Mouse (Mus musculus): ENCODE results near the gene Defb23. TPM values are rescaled to one million over a fixed set of nuclear protein-coding genes. Genes with fewer than 3 reads are reported as not detected.
"Not testable (repeated sequence)": the region's sequence is repeated elsewhere in the genome, so short reads cannot be mapped to it uniquely, and the experiment has no call there.

The Defb23 gene
- polyA plus RNA-seq, 1 experiment from 2014 or later, result not detected

DNA sequence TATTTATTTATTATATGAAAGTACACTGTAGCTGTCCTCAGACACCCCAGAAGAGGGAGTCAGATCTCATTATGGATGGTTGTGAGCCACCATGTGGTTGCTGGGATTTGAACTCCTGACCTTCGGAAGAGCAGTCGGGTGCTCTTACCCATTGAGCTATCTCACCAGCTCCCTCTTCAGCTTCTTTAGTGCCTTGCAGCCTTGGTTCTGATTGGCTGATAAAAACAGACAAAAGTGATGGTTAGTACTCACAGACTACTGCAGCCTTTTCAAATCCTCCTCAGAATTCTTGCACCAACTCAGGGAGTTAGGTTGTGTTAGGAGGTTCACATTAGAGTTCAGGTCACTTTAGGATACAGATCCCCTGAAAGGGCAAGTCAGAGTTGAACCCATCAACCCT lies 35.9 kb downstream of the Defb23 start:
- H3K9ac ChIP-seq; H3K36me3 ChIP-seq (replicated peaks); ATAC-seq (replicated peaks); H3K4me2 ChIP-seq; H3K27ac ChIP-seq; H3K27me3 ChIP-seq (replicated peaks); H3K9me3 ChIP-seq; H3K4me1 ChIP-seq; H3K4me3 ChIP-seq: not testable (repeated sequence)
- 98% methylated on average over 2 of the region's 2 CpGs for WGBS

DNA sequence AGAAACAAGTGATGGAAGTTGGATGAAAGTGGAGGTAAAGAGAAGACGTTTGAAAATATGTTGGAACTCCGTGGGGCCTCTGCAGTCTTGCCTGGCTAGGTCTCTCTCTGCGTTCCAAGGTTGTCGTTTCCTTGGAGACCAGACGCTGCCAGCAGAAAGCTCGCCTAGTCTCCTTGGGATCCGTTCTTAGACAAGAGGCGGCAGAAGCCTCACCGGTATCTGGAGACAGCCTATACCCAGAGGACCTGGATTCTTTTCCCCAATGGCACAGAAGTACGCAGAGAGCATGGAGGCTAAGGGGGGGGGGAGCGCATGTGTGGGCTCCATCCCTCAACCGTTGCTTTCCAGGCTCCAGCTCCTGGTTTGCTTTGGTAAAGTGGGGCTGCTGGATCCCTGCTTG lies 36.9 kb downstream of the Defb23 start:
- Histone ChIP-seq H3K4me1 (peaks cover 9% of the 10 kb centered on the region), H3K27me3 (replicated peaks) (no peaks in the 10 kb centered on the region), H3K9ac (no peak overlapping the region), H3K4me3 (peak overlapping the region; percentile 11; the same call in 1 of the 2 replicates), H3K9me3 (no peaks in the 10 kb centered on the region), H3K27ac (0 out of 2 replicates have a peak overlapping the region, but pooled peaks have one; percentile 35), H3K4me2 (peak overlapping the region; percentile 41), H3K36me3 (replicated peaks) (no peaks in the 10 kb centered on the region)
- 0 out of 2 replicates have a peak, but pooled peaks have one; percentile 52 for ATAC-seq (replicated peaks)
- 5% methylated on average over 12 of the region's 12 CpGs for WGBS

DNA sequence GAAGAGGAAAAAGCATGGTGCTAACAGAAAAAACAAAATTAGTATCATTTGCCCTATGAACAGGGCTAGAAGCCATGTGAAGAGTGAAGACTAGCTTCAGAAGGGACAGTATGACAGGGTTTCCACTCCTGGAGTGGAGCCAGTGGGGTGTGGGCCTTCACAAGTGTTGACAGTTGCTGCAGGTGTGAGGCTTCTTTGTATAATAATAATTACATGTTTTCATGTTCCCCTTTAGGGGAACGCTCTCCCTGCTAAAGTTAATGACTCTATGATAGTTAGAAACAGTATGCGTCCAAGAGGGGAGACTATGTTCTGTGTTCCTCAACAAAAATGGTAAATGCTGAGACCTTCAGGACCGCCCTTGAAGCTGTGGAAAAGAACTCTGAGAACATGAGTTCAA lies 48.6 kb downstream of the Defb23 start:
- Histone ChIP-seq H3K4me2 (peak overlapping the region; percentile 87), H3K9ac (no peak overlapping the region), H3K36me3 (replicated peaks) (no peaks in the 10 kb centered on the region), H3K9me3 (no peaks in the 10 kb centered on the region), H3K4me1 (peaks cover 40% of the 10 kb centered on the region), H3K27ac (peak overlapping the region; percentile 97), H3K4me3 (peak overlapping the region; percentile 72), H3K27me3 (replicated peaks) (no peaks in the 10 kb centered on the region)
- no peak for ATAC-seq (replicated peaks)
- 95% methylated on average over 3 of the region's 3 CpGs for whole genome bisulfite sequencing

DNA sequence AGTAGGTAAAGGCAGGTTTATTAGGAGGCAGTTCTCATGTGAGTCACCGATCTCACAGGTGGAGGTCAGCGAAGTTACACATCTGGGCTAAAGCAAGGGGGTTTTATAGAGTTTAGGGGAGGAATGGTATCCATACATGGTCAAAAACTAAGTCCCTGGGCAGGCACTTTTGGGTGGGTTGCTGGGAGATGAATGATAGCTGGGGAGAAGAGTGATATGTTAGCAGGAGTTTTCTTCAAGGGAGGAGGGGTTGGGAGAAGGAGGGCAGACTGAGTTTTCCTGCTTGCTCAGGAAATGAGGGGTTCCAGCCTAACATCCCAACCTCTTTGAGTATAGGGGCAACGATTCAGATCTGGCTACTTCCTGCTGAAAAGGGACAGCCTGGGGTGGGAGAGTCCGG lies 49.1 kb downstream of the Defb23 start, which contains the start of gene 6820408C15Rik:
Gene 6820408C15Rik (plus strand): TSS at position 301 of the 400 bp plus-strand sequence.
- Histone ChIP-seq H3K9ac (peak within 1 kb of the TSS; percentile 63), H3K4me2 (peak within 1 kb of the TSS; percentile 87), H3K4me3 (peak within 1 kb of the TSS; percentile 72), H3K27ac (peak within 1 kb of the TSS; percentile 97), H3K4me1 (peaks cover 45% of the 10 kb centered on the region), H3K9me3 (no peaks in the 10 kb centered on the region), H3K27me3 (replicated peaks) (no peaks in the 10 kb centered on the region), H3K36me3 (replicated peaks) (no peaks in the 10 kb centered on the region)
- WGBS, result 28% methylated on average over 4 of the region's 4 CpGs
- peak; percentile 10; the same call in 1 of the 2 replicates for ATAC-seq (replicated peaks)

DNA sequence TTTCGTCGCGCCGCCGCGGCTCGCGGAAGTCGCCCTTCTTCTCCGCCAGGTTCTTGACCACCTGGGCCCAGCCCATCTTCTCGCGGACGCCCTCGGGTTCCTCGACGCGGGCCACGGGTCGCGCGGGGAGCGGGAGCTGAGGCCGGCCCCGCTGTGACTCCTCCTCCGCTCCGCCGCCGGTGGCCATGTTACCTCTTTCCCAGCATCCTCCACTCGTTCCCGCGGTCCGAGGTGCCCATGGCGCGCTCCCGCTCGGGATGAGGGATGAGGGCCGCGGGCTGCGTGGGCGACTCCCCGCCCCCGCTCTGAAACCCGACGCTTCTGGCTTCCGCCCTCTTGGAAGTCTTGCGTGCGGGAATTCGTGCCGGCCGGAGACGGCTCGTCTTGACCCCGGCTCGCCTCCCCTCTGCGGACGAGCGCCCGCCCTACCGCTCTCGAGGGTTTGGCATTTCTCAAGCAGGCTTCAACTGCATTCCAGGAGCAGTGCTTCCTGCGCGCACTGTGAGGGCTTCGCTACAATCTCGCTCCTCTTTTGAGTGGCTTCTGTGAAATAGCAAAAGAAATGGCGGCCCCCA lies 49.7 kb downstream of the Defb23 start, which contains the start of gene Zcchc3:
Gene Zcchc3 (minus strand): TSS at position 437 of the 575 bp plus-strand sequence.
- under 1% methylated on average over 65 of the region's 65 CpGs for WGBS
- Histone ChIP-seq H3K9ac (peak within 1 kb of the TSS; percentile 63), H3K4me1 (peaks cover 50% of the 10 kb centered on the region), H3K27ac (peak within 1 kb of the TSS; percentile 97), H3K36me3 (replicated peaks) (no peaks in the 10 kb centered on the region), H3K4me2 (peak within 1 kb of the TSS; percentile 87), H3K9me3 (no peaks in the 10 kb centered on the region), H3K27me3 (replicated peaks) (no peaks in the 10 kb centered on the region), H3K4me3 (peak within 1 kb of the TSS; percentile 72)
- peak; percentile 80 for ATAC-seq (replicated peaks)

- Histone ChIP-seq H3K36me3 (replicated peaks) (no peaks in the 10 kb centered on the region), H3K4me1 (peaks cover 50% of the 10 kb centered on the region), H3K9ac (peak overlapping the region; percentile 63), H3K27ac (peak overlapping the region; percentile 97), H3K9me3 (no peaks in the 10 kb centered on the region), H3K4me3 (peak overlapping the region; percentile 72), H3K27me3 (replicated peaks) (no peaks in the 10 kb centered on the region), H3K4me2 (peak overlapping the region; percentile 87)
- WGBS, result under 1% methylated on average over 86 of the region's 86 CpGs
- ATAC-seq (replicated peaks), result peak; percentile 46
These were observed 50.4 kb downstream of the Defb23 start for GRCm38 (mm10) chr2:152413765-152414584.

DNA sequence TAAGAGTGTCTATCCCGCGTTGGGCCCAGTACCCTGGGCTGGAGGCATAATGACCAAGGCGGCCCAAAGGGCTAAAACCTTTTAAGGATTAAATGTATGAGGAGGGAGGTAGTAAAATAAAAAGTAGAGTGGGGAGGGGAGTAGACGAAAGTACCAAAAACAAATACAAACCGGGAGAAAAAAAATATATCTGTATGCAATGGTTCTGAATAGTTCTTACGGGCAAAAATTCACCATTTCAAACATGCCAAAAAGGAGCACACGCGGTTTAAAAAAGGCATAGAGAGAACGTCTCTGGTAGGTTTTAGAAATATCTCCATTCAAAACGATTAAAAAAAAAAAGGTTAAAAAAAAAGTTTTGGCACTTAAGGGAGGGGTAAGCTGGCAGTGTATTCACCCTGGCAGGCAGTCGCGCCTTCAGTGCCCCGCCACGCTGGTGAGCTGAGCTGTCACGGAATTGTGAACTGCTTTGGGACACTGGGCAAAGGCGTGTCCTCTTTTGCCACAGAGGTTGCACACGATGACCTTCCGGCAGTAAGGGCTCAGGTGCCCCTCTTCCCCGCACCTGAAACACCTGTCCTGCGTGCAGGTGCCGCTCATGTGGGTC lies 51.2 kb downstream of the Defb23 start:
- WGBS, result 1% methylated on average over 21 of the region's 21 CpGs
- Histone ChIP-seq H3K27ac (peak overlapping the region; percentile 97), H3K4me3 (peak overlapping the region; percentile 72), H3K4me2 (peak overlapping the region; percentile 87), H3K9me3 (no peaks in the 10 kb centered on the region), H3K9ac (peak overlapping the region; percentile 63), H3K36me3 (replicated peaks) (no peaks in the 10 kb centered on the region), H3K27me3 (replicated peaks) (no peaks in the 10 kb centered on the region), H3K4me1 (peaks cover 50% of the 10 kb centered on the region)
- no peak for ATAC-seq (replicated peaks)

DNA sequence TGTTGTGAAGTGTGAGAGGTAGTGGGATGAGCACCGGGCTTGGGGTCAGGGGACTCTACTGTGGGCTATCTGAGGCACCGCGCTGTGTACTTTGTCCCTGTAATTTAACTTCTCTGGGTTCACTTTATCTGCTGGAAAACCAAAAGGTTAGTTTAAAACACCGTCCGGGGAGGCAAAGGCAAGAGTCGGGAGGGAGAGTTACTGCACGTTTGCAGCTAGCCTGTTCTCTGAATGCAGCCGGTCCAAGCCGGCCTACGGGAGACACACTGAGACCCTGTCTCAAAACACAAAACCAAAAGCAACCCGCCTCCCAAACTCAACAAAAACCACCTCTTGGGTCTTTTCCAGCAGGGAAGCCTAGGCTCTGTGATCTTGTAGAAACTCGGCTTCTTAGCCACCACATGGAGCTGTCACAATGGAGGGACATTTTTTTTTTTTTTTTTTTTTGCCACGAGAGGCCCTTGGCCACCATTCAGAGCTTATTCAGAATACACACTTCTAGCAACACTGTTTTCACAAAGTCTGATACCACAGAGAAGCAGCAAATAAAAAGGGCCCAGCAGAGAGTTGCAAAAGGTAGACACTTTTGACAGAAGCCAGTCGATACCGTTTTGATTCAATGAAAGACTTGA lies 51.8 kb downstream of the Defb23 start:
- no peaks in the 10 kb centered on the region for H3K36me3 ChIP-seq (replicated peaks)
- H3K9me3 ChIP-seq, result no peaks in the 10 kb centered on the region
- H3K4me1 ChIP-seq, result peaks cover 50% of the 10 kb centered on the region
- peak overlapping the region; percentile 63; the same call in 1 of the 2 replicates for H3K9ac ChIP-seq
- no peak for ATAC-seq (replicated peaks)
- 3% methylated on average over 15 of the region's 15 CpGs for WGBS
- H3K27me3 ChIP-seq (replicated peaks), result no peaks in the 10 kb centered on the region
- H3K4me2 ChIP-seq, result peak overlapping the region; percentile 87
- H3K4me3 ChIP-seq, result peak overlapping the region; percentile 72
- H3K27ac ChIP-seq, result peak overlapping the region; percentile 91

DNA sequence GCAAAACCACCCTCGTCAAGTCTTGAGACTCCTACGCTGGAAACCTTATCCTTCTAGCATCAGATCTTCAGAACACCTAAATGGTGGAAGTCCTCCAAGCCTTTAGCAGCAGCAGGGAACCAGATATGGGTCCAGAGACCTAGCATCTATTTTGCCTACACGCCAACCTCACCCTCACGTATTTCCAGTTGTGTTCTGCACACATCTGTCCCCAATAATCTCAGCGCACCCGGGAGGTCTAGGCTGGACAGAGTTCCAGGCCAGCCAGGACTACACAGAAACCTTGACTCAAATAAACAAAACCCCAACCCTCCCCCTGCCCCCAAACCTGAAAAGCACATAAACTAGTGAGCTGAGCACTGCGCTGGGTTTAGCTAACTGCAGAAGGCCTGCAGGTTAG lies 52.9 kb downstream of the Defb23 start:
- Histone ChIP-seq H3K9me3 (no peaks in the 10 kb centered on the region), H3K4me3 (peak overlapping the region; percentile 72), H3K27ac (peak overlapping the region; percentile 91), H3K4me1 (peaks cover 52% of the 10 kb centered on the region), H3K9ac (peak overlapping the region; percentile 11; the same call in 1 of the 2 replicates), H3K4me2 (peak overlapping the region; percentile 87), H3K27me3 (replicated peaks) (no peaks in the 10 kb centered on the region), H3K36me3 (replicated peaks) (no peaks in the 10 kb centered on the region)
- 7% methylated on average over 7 of the region's 7 CpGs for WGBS
- ATAC-seq (replicated peaks), result no peak

- Histone ChIP-seq H3K9me3 (no peaks in the 10 kb centered on the region), H3K9ac (peak overlapping the region; percentile 11), H3K27ac (peak overlapping the region; percentile 91), H3K4me1 (peaks cover 56% of the 10 kb centered on the region), H3K4me2 (peak overlapping the region; percentile 87), H3K4me3 (peak overlapping the region; percentile 72), H3K36me3 (replicated peaks) (no peaks in the 10 kb centered on the region), H3K27me3 (replicated peaks) (no peaks in the 10 kb centered on the region)
- ATAC-seq (replicated peaks), result peak; percentile 35
- under 1% methylated on average over 15 of the region's 15 CpGs for WGBS
These were observed 53.4 kb downstream of the Defb23 start for GRCm38 (mm10) chr2:152410971-152411371.

DNA sequence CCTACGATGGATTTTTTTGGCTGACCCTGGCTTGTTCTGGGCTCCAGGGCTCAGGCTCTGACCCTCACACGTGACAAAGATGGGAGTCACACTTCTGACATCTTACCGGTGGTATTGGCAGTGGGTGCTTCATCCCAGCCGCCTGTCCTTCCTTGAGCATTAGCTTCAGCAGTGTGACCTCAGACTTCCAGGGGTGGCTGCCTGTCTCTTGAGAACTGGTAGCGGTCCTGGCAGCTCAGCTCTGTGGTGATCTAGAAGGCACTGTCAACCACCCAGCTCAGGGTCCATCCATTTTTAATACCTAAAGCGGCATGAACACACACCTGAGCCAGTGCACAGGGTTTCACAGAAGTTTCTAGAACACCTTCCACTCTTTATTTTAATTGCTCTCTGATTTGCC lies 54.6 kb downstream of the Defb23 start:
- 77% methylated on average over 6 of the region's 6 CpGs for WGBS
- Histone ChIP-seq H3K27ac (peak overlapping the region; percentile 91; the same call in 1 of the 2 replicates), H3K4me3 (no peak overlapping the region), H3K9ac (no peak overlapping the region), H3K4me2 (no peak overlapping the region), H3K4me1 (peaks cover 55% of the 10 kb centered on the region), H3K9me3 (no peaks in the 10 kb centered on the region), H3K27me3 (replicated peaks) (no peaks in the 10 kb centered on the region), H3K36me3 (replicated peaks) (no peaks in the 10 kb centered on the region)
- no peak for ATAC-seq (replicated peaks)

Data from midbrain, embryonic 15.5 days (tissue).